Mouse (Mus musculus): Measurements from ENCODE around the gene Rplp2.

Gene Rplp2

GRCm38 (mm10) chr7:141468522-141469211, 21.5 kb downstream of the Rplp2 start:
- peak; percentile 54 for DNase-seq

GRCm38 (mm10) chr7:141469352-141469751, 22.2 kb downstream of the Rplp2 start:
- DNase-seq = no peak

GRCm38 (mm10) chr7:141469901-141470636, 22.9 kb downstream of the Rplp2 start:
- no peak for DNase-seq

- no peak for DNase-seq
These were observed 23.4 kb downstream of the Rplp2 start for GRCm38 (mm10) chr7:141470637-141470944.

DNA sequence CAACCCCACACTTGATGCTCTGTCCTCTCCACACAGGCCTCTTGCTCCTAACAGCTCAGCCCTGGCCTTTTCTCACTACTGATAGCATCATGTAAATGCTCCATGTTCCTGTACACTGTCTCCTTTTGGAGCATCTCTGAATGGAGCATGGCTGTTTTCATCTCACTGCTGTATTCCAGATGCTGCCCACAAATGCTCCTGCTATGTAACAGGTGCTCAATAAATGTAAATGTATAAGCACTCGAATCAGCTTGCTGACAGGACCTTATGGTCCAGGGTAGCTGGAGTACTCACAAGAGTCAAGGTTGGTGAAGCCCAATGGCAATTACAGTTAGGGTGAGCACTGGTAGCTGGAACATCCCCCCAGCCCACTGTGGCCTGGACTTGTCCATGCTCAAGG, 24.1 kb downstream of the Rplp2 start:
- no peak for DNase-seq

DNA sequence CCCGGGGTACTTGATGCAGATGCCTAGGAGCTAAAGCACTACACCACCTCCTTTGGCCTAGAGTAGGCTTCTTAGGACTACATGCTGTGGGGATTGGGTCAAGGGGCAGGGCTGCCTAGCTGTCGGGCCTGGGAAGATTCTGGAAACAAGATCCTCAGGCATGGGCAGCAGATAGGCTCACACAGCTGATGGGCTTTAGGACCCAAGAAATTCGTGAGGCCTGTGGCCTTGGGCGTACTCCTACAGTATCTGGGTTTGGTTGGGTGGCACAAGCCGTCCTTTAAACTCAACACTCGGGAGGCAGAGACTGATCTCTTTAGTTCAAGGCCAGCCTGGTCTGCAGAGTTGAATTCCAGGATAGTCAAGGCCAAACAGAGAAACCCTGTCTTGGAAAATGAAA, 25.1 kb downstream of the Rplp2 start:
- DNase-seq = no peak

- no peak for DNase-seq
These were observed 25.6 kb downstream of the Rplp2 start for GRCm38 (mm10) chr7:141472763-141473162.

DNA sequence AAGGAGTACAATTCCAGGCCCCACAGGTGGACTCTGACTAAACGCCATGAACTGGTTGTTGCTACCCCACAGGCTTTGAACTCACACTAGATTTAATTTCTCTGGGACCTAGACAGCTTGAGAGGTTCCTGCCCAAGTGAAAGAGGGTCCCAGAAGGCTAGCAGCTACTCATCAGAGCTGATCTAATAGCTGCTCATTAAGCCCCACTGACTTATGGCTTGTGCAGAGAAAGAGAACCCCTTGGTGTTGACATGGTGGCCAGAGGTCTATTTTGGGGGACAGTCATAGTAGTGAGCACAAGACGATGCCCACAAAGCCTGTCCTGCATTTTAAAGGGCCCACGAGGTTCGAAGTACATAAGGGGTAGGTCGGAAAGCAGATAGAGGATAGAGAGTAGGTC, 27.0 kb downstream of the Rplp2 start:
- no peak for DNase-seq

- DNase-seq = peak; percentile 88
These were observed 28.0 kb downstream of the Rplp2 start, which contains the start of the genes Polr2l and Tspan4 for GRCm38 (mm10) chr7:141475011-141475804. Gene Polr2l (minus strand): TSS chr7:141475132. Gene Tspan4 (plus strand): TSS chr7:141475240.

DNA sequence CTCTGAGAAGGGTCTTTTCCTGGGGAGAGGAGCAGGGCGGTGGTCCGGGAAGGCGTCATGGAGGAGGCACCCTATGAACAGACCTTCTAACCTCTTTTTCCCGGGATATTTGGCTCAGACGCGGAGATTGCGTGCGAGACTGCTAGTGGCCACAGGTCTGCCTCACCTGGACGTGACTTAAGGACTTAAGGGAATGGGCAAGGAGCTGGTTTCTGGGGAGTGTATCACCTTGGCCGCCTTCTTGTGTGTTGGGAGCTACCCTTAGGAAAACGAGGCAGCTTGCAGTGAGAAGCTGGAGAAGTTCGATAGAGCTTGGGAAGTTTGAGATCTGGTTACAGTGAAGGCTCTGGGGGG, 28.6 kb downstream of the Rplp2 start:
- DNase-seq = no peak

GRCm38 (mm10) chr7:141476226-141476980, 29.2 kb downstream of the Rplp2 start:
- DNase-seq = no peak

GRCm38 (mm10) chr7:141476981-141477370, 29.8 kb downstream of the Rplp2 start:
- DNase-seq = no peak

GRCm38 (mm10) chr7:141477578-141478269, 30.6 kb downstream of the Rplp2 start:
- DNase-seq = no peak

- DNase-seq = no peak
These were observed 31.1 kb downstream of the Rplp2 start for GRCm38 (mm10) chr7:141478270-141478748.

GRCm38 (mm10) chr7:141480842-141481497, 33.8 kb downstream of the Rplp2 start:
- peak; percentile 73 for DNase-seq

GRCm38 (mm10) chr7:141481498-141482401, 34.6 kb downstream of the Rplp2 start:
- DNase-seq = no peak

GRCm38 (mm10) chr7:141482531-141483024, 35.4 kb downstream of the Rplp2 start:
- no peak for DNase-seq

DNA sequence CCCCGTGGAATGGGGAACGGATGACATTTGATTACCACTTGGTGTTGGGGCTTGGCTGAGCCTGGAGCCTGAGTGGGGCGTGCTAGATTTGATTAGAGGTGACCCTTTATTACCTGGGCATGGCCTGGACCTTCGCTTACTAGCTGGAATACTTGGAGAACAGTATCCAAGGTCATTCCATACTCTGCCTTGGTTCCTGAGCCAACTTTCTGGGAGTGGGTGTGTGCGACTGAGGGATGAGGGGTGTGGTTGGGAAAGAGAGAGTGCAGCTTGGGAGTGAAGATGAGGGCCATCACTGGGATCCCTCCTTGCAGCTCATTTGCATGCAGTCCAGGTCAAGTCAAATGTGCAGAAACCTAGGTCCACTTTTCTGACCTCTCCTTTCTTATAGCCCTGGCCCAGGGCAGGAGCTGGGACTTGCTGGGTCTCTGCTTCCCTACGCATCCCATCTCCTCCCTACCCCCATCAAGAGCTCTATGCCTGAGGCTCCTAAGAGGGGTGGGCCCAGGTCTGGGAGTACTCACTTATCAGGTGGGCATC, 36.0 kb downstream of the Rplp2 start:
- no peak for DNase-seq

DNA sequence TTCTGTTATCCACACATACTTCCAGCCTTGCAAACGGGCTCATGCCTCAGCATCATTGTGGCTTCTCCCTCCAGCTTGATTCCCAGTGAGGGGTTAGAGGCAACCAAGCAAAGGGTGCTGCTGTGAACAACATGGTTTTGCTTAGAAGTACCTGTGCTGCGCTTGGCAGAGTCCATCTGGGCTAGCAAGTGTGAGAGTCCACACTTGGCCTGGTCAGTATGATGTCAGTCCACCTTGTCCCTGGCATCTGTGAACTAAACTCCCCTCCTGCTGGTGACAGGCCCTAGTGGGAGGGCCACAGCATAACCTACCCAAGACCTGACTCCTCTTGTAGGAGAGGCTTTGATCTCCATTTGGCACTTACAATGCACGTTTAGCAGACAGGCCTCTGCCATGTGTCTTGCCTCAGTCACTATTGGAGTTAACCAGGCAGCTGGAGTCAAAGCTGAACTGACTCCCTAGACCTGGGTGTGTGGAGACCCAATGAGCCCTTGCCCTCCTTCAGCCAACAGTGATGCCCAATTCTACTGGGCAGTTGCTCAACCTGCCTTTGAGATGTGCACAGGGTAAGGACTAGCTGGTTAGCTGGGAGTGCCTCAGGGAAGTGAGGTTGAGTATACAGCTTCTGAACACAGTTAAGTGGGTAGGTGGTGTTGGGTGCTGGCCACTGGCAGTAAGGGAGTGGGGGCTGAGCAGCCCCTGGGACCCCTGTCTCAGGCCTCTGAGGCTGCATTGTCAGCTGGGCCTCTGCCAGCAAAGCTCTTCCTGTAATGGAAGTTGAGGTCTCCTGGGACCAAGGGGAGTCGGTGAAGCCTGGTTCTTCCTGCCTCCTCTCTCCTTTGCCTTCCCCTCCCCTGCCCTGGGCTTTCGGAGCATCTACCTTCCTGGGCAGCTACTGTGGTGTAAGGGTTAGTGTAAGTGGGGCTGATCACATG, 37.3 kb downstream of the Rplp2 start:
- no peak for DNase-seq
